Comparison of ENCODE assay signal across 9 mouse cellular contexts in the genomic region with DNA sequence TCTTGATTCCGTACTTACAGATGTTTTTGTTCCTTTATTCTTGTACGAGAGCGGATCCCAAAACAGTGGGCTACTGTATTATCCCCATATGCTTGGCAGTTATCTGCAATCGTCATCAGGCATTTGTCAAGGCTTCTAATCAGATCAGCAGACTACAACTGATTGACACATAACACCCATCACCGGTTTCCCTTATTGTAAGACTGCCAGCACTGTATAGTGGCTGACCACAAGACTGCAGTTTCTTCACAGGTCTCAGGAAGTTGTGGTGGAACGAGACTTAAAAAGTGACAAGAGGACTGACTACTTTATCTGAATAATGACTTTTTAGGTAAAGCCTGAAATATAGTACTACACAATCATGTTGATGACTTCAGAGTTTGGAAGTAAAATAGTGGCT. TPM values are rescaled to one million over a fixed set of nuclear protein-coding genes. Genes with fewer than 3 reads are reported as not detected.
DNase-seq lines count a peak whose midpoint lies in the region; ATAC-seq and TF ChIP-seq lines count a peak whose summit lies in the region.
"Had no signal": no experiment of that assay in that cellular context is flagged by ENCODE, and none has a peak within 500 bp of the region (broad histone marks: within the 10 kb centered on the region; RNA-seq: fewer than 3 reads in every experiment).

No protein-coding gene starts in this region.

- ATAC-seq in neural tube, embryonic 12.5 days (ENCODE audit: low FRiP score, low read depth) = no peak

- no peaks in the 10 kb centered on the region for H3K27me3 ChIP-seq in neural tube, embryonic 12.5 days (replicated peaks)
- no peaks in the 10 kb centered on the region for H3K27me3 ChIP-seq in limb, embryonic 10.5 days (ENCODE audit: low read depth, poor library complexity, severe bottlenecking)

- no peak for TF ChIP-seq CTCF in cortical plate, adult 2 months (IDR thresholded peaks at IDR 0.05; ENCODE audit: extremely low read depth, insufficient read depth, low read length)

- no peak for DNase-seq in neural tube, embryonic 10.5 days (ENCODE audit: extremely low spot score, low spot score)
- no peak for DNase-seq in limb, embryonic 10.5 days (ENCODE audit: low spot score)
- peak; percentile 80 for DNase-seq in naive thymus-derived CD4-positive, alpha-beta T cell, adult 2 months (ENCODE audit: low read depth)
- DNase-seq in frontal cortex, adult 2 months (ENCODE audit: extremely low spot score in 1 of 2, low spot score in 1 of 2) = no peak
- DNase-seq in cerebellum, adult 18-20 months = no peak
- DNase-seq in right cerebral cortex, adult 18-20 months = no peak

- 67% methylated on average over 6 of the region's 6 CpGs for WGBS in neural tube, embryonic 12.5 days
- 74% methylated on average over 6 of the region's 6 CpGs for WGBS in limb, embryonic 10.5 days

- peak overlapping the region; percentile 88 for H3K4me2 ChIP-seq in neural tube, embryonic 12.5 days (replicated peaks)

- H3K9ac ChIP-seq in neural tube, embryonic 12.5 days = peak overlapping the region; percentile 90; the same call in 1 of the 2 replicates

- no peak overlapping the region for H3K27ac ChIP-seq in neural tube, embryonic 12.5 days
- no peak overlapping the region for H3K27ac ChIP-seq in cortical plate, adult 2 months (ENCODE audit: insufficient read depth, low read length)
- no peak overlapping the region for H3K27ac ChIP-seq in limb, embryonic 10.5 days

- H3K9me3 ChIP-seq in neural tube, embryonic 12.5 days = no peaks in the 10 kb centered on the region
- no peaks in the 10 kb centered on the region for H3K9me3 ChIP-seq in limb, embryonic 10.5 days (replicated peaks)

- peaks cover 20% of the 10 kb centered on the region for H3K4me1 ChIP-seq in neural tube, embryonic 12.5 days
- peaks cover 11% of the 10 kb centered on the region; the same call in 1 of the 2 replicates for H3K4me1 ChIP-seq in cortical plate, adult 2 months (ENCODE audit: control insufficient read depth, insufficient read depth, low read length)
- H3K4me1 ChIP-seq in limb, embryonic 10.5 days = peaks cover 22% of the 10 kb centered on the region

- H3K36me3 ChIP-seq in neural tube, embryonic 12.5 days = 0 out of 2 replicates have a peak, but pooled peaks cover 5% of the 10 kb centered on the region
- peaks cover 43% of the 10 kb centered on the region for H3K36me3 ChIP-seq in limb, embryonic 10.5 days

- no peak for TF ChIP-seq POLR2A in cortical plate, adult 2 months (IDR thresholded peaks at IDR 0.05; ENCODE audit: extremely low read depth, insufficient read depth, low read length)

- no peak overlapping the region for H3K4me3 ChIP-seq in neural tube, embryonic 12.5 days
- H3K4me3 ChIP-seq in cortical plate, adult 2 months (ENCODE audit: insufficient read depth, low read length) = peak overlapping the region; percentile 91; the same call in 1 of the 2 replicates
- peak overlapping the region; percentile 81 for H3K4me3 ChIP-seq in limb, embryonic 10.5 days

RNA-seq across cellular contexts. Expression of gene Tmem251, which starts 1.3 kb away (rescaled TPM):
- polyA plus RNA-seq in neural tube, embryonic 12.5 days (2016; fragmentation: Nextera tagmentation; extraction: Ambion mirVana) = 11.6 and 11.7 TPM in 2 replicates
- polyA plus RNA-seq in cortical plate, adult 2 months (2012; rRNA removed) = 3.9 and 4.0 TPM in 2 replicates
- 11.7 TPM in 2 replicates for polyA plus RNA-seq in limb, embryonic 10.5 days (2016; fragmentation: Nextera tagmentation; extraction: Ambion mirVana)
- polyA plus RNA-seq in frontal cortex, adult 2 months (2012; rRNA removed) = 3.9 and 4.4 TPM in 2 replicates

RNA-seq across cellular contexts. Expression of gene Moap1, which starts 1.4 kb away (rescaled TPM):
- polyA plus RNA-seq in neural tube, embryonic 12.5 days (2016; fragmentation: Nextera tagmentation; extraction: Ambion mirVana) = 38.4 and 42.9 TPM in 2 replicates
- polyA plus RNA-seq in cortical plate, adult 2 months (2012; rRNA removed) = 10.7 and 11.0 TPM in 2 replicates
- polyA plus RNA-seq in limb, embryonic 10.5 days (2016; fragmentation: Nextera tagmentation; extraction: Ambion mirVana) = 34.8 and 38.8 TPM in 2 replicates
- 8.4 and 12.4 TPM in 2 replicates for polyA plus RNA-seq in frontal cortex, adult 2 months (2012; rRNA removed)

RNA-seq across cellular contexts. Expression of gene Gm28051, which starts 12.7 kb away (rescaled TPM):
- not detected in 2 replicates for polyA plus RNA-seq in neural tube, embryonic 12.5 days (2016; fragmentation: Nextera tagmentation; extraction: Ambion mirVana)
- not detected in 2 replicates for polyA plus RNA-seq in cortical plate, adult 2 months (2012; rRNA removed)
- polyA plus RNA-seq in limb, embryonic 10.5 days (2016; fragmentation: Nextera tagmentation; extraction: Ambion mirVana) = not detected in 2 replicates
- not detected in 2 replicates for polyA plus RNA-seq in frontal cortex, adult 2 months (2012; rRNA removed)
- polyA plus RNA-seq: large intestine, adult 2 months had no signal

RNA-seq across cellular contexts. Expression of gene Gon7, which starts 12.8 kb away (rescaled TPM):
- 43.7 and 44.1 TPM in 2 replicates for polyA plus RNA-seq in neural tube, embryonic 12.5 days (2016; fragmentation: Nextera tagmentation; extraction: Ambion mirVana)
- 10.8 and 11.2 TPM in 2 replicates for polyA plus RNA-seq in cortical plate, adult 2 months (2012; rRNA removed)
- 46.1 and 52.2 TPM in 2 replicates for polyA plus RNA-seq in limb, embryonic 10.5 days (2016; fragmentation: Nextera tagmentation; extraction: Ambion mirVana)
- 10.7 and 12.4 TPM in 2 replicates for polyA plus RNA-seq in frontal cortex, adult 2 months (2012; rRNA removed)

RNA-seq across cellular contexts. Expression of gene Ubr7, which starts 12.9 kb away (rescaled TPM):
- polyA plus RNA-seq in neural tube, embryonic 12.5 days (2016; fragmentation: Nextera tagmentation; extraction: Ambion mirVana) = 46.9 and 48.1 TPM in 2 replicates
- 31.7 and 33.6 TPM in 2 replicates for polyA plus RNA-seq in cortical plate, adult 2 months (2012; rRNA removed)
- polyA plus RNA-seq in limb, embryonic 10.5 days (2016; fragmentation: Nextera tagmentation; extraction: Ambion mirVana) = 55.8 and 56.5 TPM in 2 replicates
- polyA plus RNA-seq in frontal cortex, adult 2 months (2012; rRNA removed) = 29.8 and 31.0 TPM in 2 replicates
